Mouse (Mus musculus) neural tube, embryonic 15.5 days (tissue): ENCODE measurements around the gene Zscan20. TPM values are rescaled to one million over a fixed set of nuclear protein-coding genes. Genes with fewer than 3 reads are reported as not detected.
A peak's percentile ranks its signal among the peaks of the same experiment; 100 is the strongest.

Experiments
- ATAC-seq: fragments of 200-750 bp; cut with Nextera tagmentation; 2 replicates; pipeline ENCODE4 v1.8.0; 2017; ENCODE audit warnings: mild to moderate bottlenecking, moderate TSS enrichment, moderate library complexity; ENCODE audit not compliant: low FRiP score
- H3K27ac ChIP-seq: fragments of 300-500 bp; sonication (generic); replicated peaks from 2 replicates; pipeline ENCODE4 v1.5.1; 2015; ENCODE audit warnings: mild to moderate bottlenecking, inconsistent platforms
- H3K27me3 ChIP-seq: fragments of 300-500 bp; sonication (generic); replicated peaks from 2 replicates; pipeline ENCODE4 v1.6.1; 2015; ENCODE audit warnings: inconsistent platforms
- H3K36me3 ChIP-seq: fragments of 300-500 bp; sonication (generic); 2 replicates; pipeline ENCODE4 v1.6.1; 2015; ENCODE audit warnings: inconsistent platforms
- H3K4me1 ChIP-seq: fragments of 300-500 bp; sonication (generic); 2 replicates; pipeline ENCODE4 v1.6.1; 2015; ENCODE audit warnings: inconsistent platforms
- H3K4me2 ChIP-seq: fragments of 300-500 bp; sonication (generic); 2 replicates; pipeline ENCODE4 v1.6.1; 2015; ENCODE audit warnings: inconsistent platforms, mild to moderate bottlenecking, moderate library complexity
- H3K4me3 ChIP-seq: fragments of 300-500 bp; sonication (generic); replicated peaks from 2 replicates; pipeline ENCODE4 v1.5.1; 2015; ENCODE audit warnings: mild to moderate bottlenecking, inconsistent platforms
- H3K9ac ChIP-seq: fragments of 300-500 bp; sonication (generic); replicated peaks from 2 replicates; pipeline ENCODE4 v1.6.1; 2015; ENCODE audit warnings: mild to moderate bottlenecking, inconsistent platforms
- H3K9me3 ChIP-seq: fragments of 300-500 bp; sonication (generic); replicated peaks from 2 replicates; pipeline ENCODE4 v1.6.1; 2016; ENCODE audit warnings: inconsistent platforms
- WGBS: fragments of 180-500 bp; shearing (Covaris S2); methylation state at CpG from one replicate; pipeline ENCODE4 v1.1.7; 2015; ENCODE audit warnings: mixed read lengths; 5-methylcytosine and 5-hydroxymethylcytosine counted together
- polyA plus RNA-seq: library from polyadenylated mRNA; unstranded; fragments of >200 nt; fragmentation: Nextera tagmentation; extraction: Ambion mirVana; gene quantifications from 2 replicates; pipeline ENCODE4 v1.2.1, GENCODE M21; 2015

Gene Zscan20
- polyA plus RNA-seq, 1 experiment from 2014 or later = 4.3 TPM

GRCm38 (mm10) chr4:128610706-128611105, 808 bp upstream of the Zscan20 start:
- Histone ChIP-seq H3K27me3 (no peaks in the 10 kb centered on the region), H3K4me1 (peaks cover 23% of the 10 kb centered on the region), H3K27ac (0 out of 2 replicates have a peak overlapping the region, but pooled peaks have one; percentile 54), H3K4me3 (peak overlapping the region; percentile 59; the same call in 1 of the 2 replicates), H3K9me3 (no peaks in the 10 kb centered on the region), H3K9ac (no peak overlapping the region), H3K36me3 (no peaks in the 10 kb centered on the region), H3K4me2 (peak overlapping the region; percentile 70)
- WGBS = 25% methylated on average over 10 of the region's 10 CpGs
- ATAC-seq = no peak; the same call in 1 of the 2 replicates

GRCm38 (mm10) chr4:128609276-128609924, 498 bp downstream of the Zscan20 start:
- 10% methylated on average over 25 of the region's 27 CpGs for WGBS
- Histone ChIP-seq H3K9me3 (no peaks in the 10 kb centered on the region), H3K27me3 (no peaks in the 10 kb centered on the region), H3K4me2 (peak overlapping the region; percentile 70), H3K4me1 (peaks cover 23% of the 10 kb centered on the region), H3K9ac (peak overlapping the region; percentile 54), H3K4me3 (peak overlapping the region; percentile 59), H3K36me3 (0 out of 2 replicates have a peak, but pooled peaks cover under 1% of the 10 kb centered on the region), H3K27ac (peak overlapping the region; percentile 73)
- ATAC-seq = peak; percentile 48

- ATAC-seq = no peak
- 84% methylated on average over 11 of the region's 11 CpGs for WGBS
These were observed 2.2 kb downstream of the Zscan20 start for GRCm38 (mm10) chr4:128607661-128608060.

GRCm38 (mm10) chr4:128606586-128606985, 3.3 kb downstream of the Zscan20 start:
- H3K27ac ChIP-seq = no peak overlapping the region
- no peak for ATAC-seq
- WGBS = 95% methylated on average over 7 of the region's 7 CpGs
- H3K36me3 ChIP-seq = peaks cover 29% of the 10 kb centered on the region
- H3K27me3 ChIP-seq = no peaks in the 10 kb centered on the region
- H3K9me3 ChIP-seq = no peaks in the 10 kb centered on the region
- no peak overlapping the region for H3K4me2 ChIP-seq
- H3K9ac ChIP-seq = no peak overlapping the region
- H3K4me1 ChIP-seq = peaks cover 23% of the 10 kb centered on the region
- H3K4me3 ChIP-seq = no peak overlapping the region

More at GRCm38 (mm10) chr4:128607661-128608060, 2.2 kb downstream of the Zscan20 start:
- no peak overlapping the region for H3K4me2 ChIP-seq
- no peak overlapping the region for H3K27ac ChIP-seq
- no peak overlapping the region; the same call in 1 of the 2 replicates for H3K9ac ChIP-seq
- no peak overlapping the region for H3K4me3 ChIP-seq
- H3K27me3 ChIP-seq = no peaks in the 10 kb centered on the region
- peaks cover 23% of the 10 kb centered on the region for H3K4me1 ChIP-seq
- peaks cover 18% of the 10 kb centered on the region for H3K36me3 ChIP-seq
- no peaks in the 10 kb centered on the region for H3K9me3 ChIP-seq

GRCm38 (mm10) chr4:128597801-128598560, 11.9 kb downstream of the Zscan20 start:
- Histone ChIP-seq H3K4me2 (no peak overlapping the region), H3K9ac (no peak overlapping the region), H3K4me3 (no peak overlapping the region), H3K27ac (no peak overlapping the region), H3K9me3 (no peaks in the 10 kb centered on the region), H3K27me3 (no peaks in the 10 kb centered on the region), H3K4me1 (no peaks in the 10 kb centered on the region), H3K36me3 (peaks cover 28% of the 10 kb centered on the region)
- WGBS = 73% methylated on average over 12 of the region's 12 CpGs
- no peak for ATAC-seq

GRCm38 (mm10) chr4:128594062-128594461, 15.8 kb downstream of the Zscan20 start:
- ATAC-seq = no peak
- WGBS = over 99% methylated on average over 5 of the region's 5 CpGs
- H3K4me3 ChIP-seq = no peak overlapping the region
- peaks cover 28% of the 10 kb centered on the region for H3K36me3 ChIP-seq
- H3K4me1 ChIP-seq = no peaks in the 10 kb centered on the region
- H3K9me3 ChIP-seq = no peaks in the 10 kb centered on the region
- no peak overlapping the region for H3K27ac ChIP-seq
- H3K27me3 ChIP-seq = no peaks in the 10 kb centered on the region
- H3K9ac ChIP-seq = no peak overlapping the region
- H3K4me2 ChIP-seq = no peak overlapping the region

- H3K27me3 ChIP-seq = no peaks in the 10 kb centered on the region
- H3K4me1 ChIP-seq = no peaks in the 10 kb centered on the region
- no peak overlapping the region for H3K4me2 ChIP-seq
- H3K9me3 ChIP-seq = no peaks in the 10 kb centered on the region
- ATAC-seq = no peak
- H3K27ac ChIP-seq = no peak overlapping the region
- H3K4me3 ChIP-seq = no peak overlapping the region
- H3K9ac ChIP-seq = no peak overlapping the region
- WGBS = 96% methylated on average over 4 of the region's 4 CpGs
- peaks cover 32% of the 10 kb centered on the region for H3K36me3 ChIP-seq
These were observed 16.6 kb downstream of the Zscan20 start for GRCm38 (mm10) chr4:128593286-128593685.

GRCm38 (mm10) chr4:128579182-128579581, 30.7 kb downstream of the Zscan20 start:
- no peak for ATAC-seq
- peaks cover 54% of the 10 kb centered on the region for H3K36me3 ChIP-seq
- no peaks in the 10 kb centered on the region for H3K4me1 ChIP-seq
- WGBS = 60% methylated on average over 4 of the region's 4 CpGs
- H3K9ac ChIP-seq = no peak overlapping the region
- H3K4me2 ChIP-seq = no peak overlapping the region
- peaks cover 32% of the 10 kb centered on the region for H3K9me3 ChIP-seq
- H3K27me3 ChIP-seq = no peaks in the 10 kb centered on the region
- H3K27ac ChIP-seq = no peak overlapping the region
- H3K4me3 ChIP-seq = no peak overlapping the region

GRCm38 (mm10) chr4:128575811-128576210, 34.1 kb downstream of the Zscan20 start:
- Histone ChIP-seq H3K9ac (no peak overlapping the region), H3K4me2 (no peak overlapping the region), H3K27ac (no peak overlapping the region), H3K36me3 (peaks cover 20% of the 10 kb centered on the region), H3K4me3 (no peak overlapping the region), H3K4me1 (no peaks in the 10 kb centered on the region), H3K9me3 (peaks cover 1% of the 10 kb centered on the region; the same call in 1 of the 2 replicates), H3K27me3 (no peaks in the 10 kb centered on the region)
- WGBS = 93% methylated on average over 4 of the region's 4 CpGs
- no peak for ATAC-seq

- H3K4me1 ChIP-seq = no peaks in the 10 kb centered on the region
- H3K9me3 ChIP-seq = no peaks in the 10 kb centered on the region
- no peaks in the 10 kb centered on the region for H3K27me3 ChIP-seq
- H3K9ac ChIP-seq = no peak overlapping the region
- H3K27ac ChIP-seq = no peak overlapping the region
- H3K36me3 ChIP-seq = peaks cover 55% of the 10 kb centered on the region
- 81% methylated on average over 3 of the region's 3 CpGs for WGBS
- no peak overlapping the region for H3K4me2 ChIP-seq
- H3K4me3 ChIP-seq = no peak overlapping the region
- ATAC-seq = no peak
These were observed 49.6 kb downstream of the Zscan20 start for GRCm38 (mm10) chr4:128560327-128560726.

GRCm38 (mm10) chr4:128554198-128554597, 55.7 kb downstream of the Zscan20 start:
- Histone ChIP-seq H3K27me3 (no peaks in the 10 kb centered on the region), H3K9me3 (no peaks in the 10 kb centered on the region), H3K4me1 (no peaks in the 10 kb centered on the region), H3K9ac (no peak overlapping the region), H3K4me2 (no peak overlapping the region), H3K4me3 (no peak overlapping the region), H3K27ac (no peak overlapping the region), H3K36me3 (peaks cover 64% of the 10 kb centered on the region)
- 92% methylated on average over 2 of the region's 2 CpGs for WGBS
- ATAC-seq = no peak

- Histone ChIP-seq H3K36me3 (peaks cover 73% of the 10 kb centered on the region), H3K9ac (no peak overlapping the region), H3K4me2 (no peak overlapping the region), H3K27me3 (no peaks in the 10 kb centered on the region), H3K4me3 (no peak overlapping the region), H3K27ac (no peak overlapping the region), H3K9me3 (no peaks in the 10 kb centered on the region), H3K4me1 (no peaks in the 10 kb centered on the region)
- WGBS = 74% methylated on average over 6 of the region's 6 CpGs
- no peak for ATAC-seq
These were observed 59.1 kb downstream of the Zscan20 start for GRCm38 (mm10) chr4:128550756-128551155.
